Mouse (Mus musculus) bone marrow macrophage, adult 2 months (primary cell): Measurements from ENCODE around the gene Milr1.

ENCODE experiments used
- CTCF ChIP-seq: IDR thresholded peaks from 2 replicates; pipeline ENCODE4 v1.5.1; 2012; ENCODE audit warnings: low read depth, mild to moderate bottlenecking, low read length, moderate library complexity
- POLR2A ChIP-seq: IDR thresholded peaks from 2 replicates; pipeline ENCODE4 v1.6.1; 2012; ENCODE audit warnings: mild to moderate bottlenecking, low read depth, low read length, borderline replicate concordance

GRCm38 (mm10) chr11:106815331-106815730, 64.3 kb downstream of the Milr1 start:
- no peak for TF ChIP-seq CTCF
- no peak for TF ChIP-seq POLR2A
